Mouse (Mus musculus) stomach, postnatal 0 days (tissue): ENCODE measurements at regions not wholly inside any gene's neighbourhood (a gene's known extent, or its start where the extent isn't known, plus 50 kb on each side); places are given as distances from the start of the nearest gene placed in this dataset.

Experiments
- ATAC-seq: fragments of 200-750 bp; cut with Nextera tagmentation; 2 replicates; pipeline ENCODE4 v1.8.0; 2017; ENCODE audit not compliant: low FRiP score, low TSS enrichment
- DNase-seq: peaks from one replicate; pipeline ENCODE4 v3.0.0-alpha.2; 2016; ENCODE audit warnings: low spot score
- H3K27ac ChIP-seq: fragments of 300-500 bp; sonication (generic); replicated peaks from 2 replicates; pipeline ENCODE4 v1.5.1; 2014; ENCODE audit warnings: mild to moderate bottlenecking, control low read depth
- H3K27me3 ChIP-seq: fragments of 300-500 bp; sonication (generic); 2 replicates; pipeline ENCODE4 v1.6.1; 2014; ENCODE audit warnings: low read length; ENCODE audit not compliant: control insufficient read depth, insufficient read depth
- H3K36me3 ChIP-seq: fragments of 300-500 bp; sonication (generic); 2 replicates; pipeline ENCODE4 v1.6.1; 2014; ENCODE audit warnings: low read length, mixed read lengths; ENCODE audit not compliant: control insufficient read depth, insufficient read depth
- H3K4me1 ChIP-seq: fragments of 300-500 bp; sonication (generic); replicated peaks from 2 replicates; pipeline ENCODE4 v1.6.1; 2014; ENCODE audit warnings: antibody characterized with exemption; ENCODE audit not compliant: control insufficient read depth, insufficient read depth
- H3K4me2 ChIP-seq: fragments of 300-500 bp; sonication (generic); replicated peaks from 2 replicates; pipeline ENCODE4 v1.6.1; 2014; ENCODE audit warnings: low read depth, mild to moderate bottlenecking, control low read depth, moderate library complexity
- H3K4me3 ChIP-seq: fragments of 300-500 bp; sonication (generic); 2 replicates; pipeline ENCODE4 v1.5.1; 2014; ENCODE audit warnings: low read depth, low read length, control low read depth
- H3K9ac ChIP-seq: fragments of 300-500 bp; sonication (generic); 2 replicates; pipeline ENCODE4 v1.6.1; 2014; ENCODE audit warnings: mild to moderate bottlenecking, low read length, control low read depth, mixed read lengths
- H3K9me3 ChIP-seq: fragments of 300-500 bp; sonication (generic); 2 replicates; pipeline ENCODE4 v1.6.1; 2016; ENCODE audit warnings: low read length; ENCODE audit not compliant: control insufficient read depth
- CTCF ChIP-seq: IDR thresholded peaks from 2 replicates; pipeline ENCODE4 v1.5.1; 2016; ENCODE audit warnings: antibody characterized with exemption, low read depth, mild to moderate bottlenecking, moderate library complexity
- EP300 ChIP-seq: optimal IDR thresholded peaks from 2 replicates; pipeline ENCODE3; 2016; ENCODE audit warnings: antibody characterized with exemption
- WGBS: fragments of 180-500 bp; shearing (Covaris S2); extraction: QIAGEN DNeasy Blood & Tissue Kit; methylation state at CpG from one replicate; pipeline ENCODE4 v1.1.7; 2014; 5-methylcytosine and 5-hydroxymethylcytosine counted together

DNA sequence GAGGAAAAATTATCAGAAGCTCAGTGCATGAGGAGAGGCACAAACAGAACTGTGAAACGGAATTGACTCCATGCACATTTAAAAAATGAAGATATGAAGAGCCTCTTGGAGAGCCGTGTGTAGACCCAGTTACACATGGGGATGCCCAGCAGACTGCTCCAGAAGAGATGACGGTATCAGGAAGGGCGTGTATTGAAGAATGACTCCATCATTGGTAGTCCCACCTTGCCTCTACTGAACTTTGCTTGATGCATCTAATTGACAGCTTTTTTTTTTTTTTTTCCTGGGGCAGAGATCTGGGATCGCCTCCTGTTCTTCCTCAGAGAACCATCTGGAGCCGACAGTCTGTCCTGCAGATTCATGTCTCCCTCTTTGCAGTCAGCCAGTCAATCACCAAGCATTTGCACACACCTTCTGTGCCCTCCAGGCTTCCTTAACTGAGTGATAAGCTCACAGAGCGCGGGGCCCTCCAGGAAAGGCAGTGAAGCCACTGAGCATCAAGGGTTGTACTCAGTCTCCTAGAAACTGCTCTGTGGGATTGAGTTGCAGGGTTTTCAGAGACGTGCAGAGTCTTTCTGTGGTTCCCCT lies 57.6 kb upstream of the D1Pas1 start:
- TF ChIP-seq EP300 = no peak
- no peak for TF ChIP-seq CTCF
- WGBS = 81% methylated on average over 9 of the region's 9 CpGs
- Histone ChIP-seq H3K4me3 (no peak overlapping the region), H3K9me3 (no peaks in the 10 kb centered on the region), H3K36me3 (no peaks in the 10 kb centered on the region), H3K9ac (no peak overlapping the region), H3K4me2 (no peak overlapping the region), H3K27ac (no peak overlapping the region), H3K4me1 (no peaks in the 10 kb centered on the region), H3K27me3 (no peaks in the 10 kb centered on the region)
- no peak for DNase-seq
- ATAC-seq = no peak

GRCm38 (mm10) chr1:186909073-186909472 lies 58.1 kb upstream of the D1Pas1 start:
- H3K4me3 ChIP-seq = no peak overlapping the region
- no peak overlapping the region for H3K9ac ChIP-seq
- H3K27me3 ChIP-seq = no peaks in the 10 kb centered on the region
- no peak overlapping the region for H3K4me2 ChIP-seq
- no peaks in the 10 kb centered on the region for H3K36me3 ChIP-seq
- no peak overlapping the region for H3K27ac ChIP-seq
- no peak for ATAC-seq
- TF ChIP-seq EP300 = no peak
- no peak for TF ChIP-seq CTCF
- no peak for DNase-seq
- 84% methylated on average over 9 of the region's 9 CpGs for WGBS
- H3K9me3 ChIP-seq = no peaks in the 10 kb centered on the region
- no peaks in the 10 kb centered on the region for H3K4me1 ChIP-seq

DNA sequence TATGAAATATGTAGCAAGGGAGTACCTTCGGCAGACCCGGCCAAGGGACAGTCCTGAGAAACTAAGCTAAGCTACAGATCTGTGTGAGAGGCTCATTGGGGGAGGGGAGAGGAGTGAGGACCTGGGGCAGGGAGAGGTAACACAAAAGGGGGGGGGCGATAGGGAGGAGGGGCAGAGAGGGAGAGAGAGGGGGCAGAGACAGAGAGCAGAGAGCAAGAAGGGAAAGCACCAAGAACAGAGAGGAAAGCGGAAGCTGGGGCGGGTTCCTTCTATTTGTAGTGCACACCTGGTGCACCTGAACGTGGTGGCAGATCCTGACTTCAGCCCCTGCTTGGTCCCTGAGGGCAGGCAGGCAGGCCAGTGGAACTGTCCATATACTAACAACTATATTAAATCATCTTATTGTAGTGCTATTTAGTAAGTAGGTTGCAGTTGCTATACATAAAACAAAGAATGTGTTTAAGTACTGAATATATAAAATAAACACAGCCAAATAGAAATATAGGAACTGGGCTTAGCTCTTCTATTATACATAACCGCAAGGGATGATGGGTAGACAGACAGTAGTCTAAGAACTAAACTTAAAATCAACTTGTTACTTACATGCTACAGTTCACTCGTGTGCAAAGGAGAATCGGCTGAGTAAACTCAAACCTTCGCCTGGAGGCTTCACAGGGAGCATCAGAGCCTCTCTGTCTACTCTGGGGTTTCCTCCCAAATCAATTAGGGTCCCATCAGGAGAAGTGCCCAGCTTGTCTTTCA lies 59.6 kb upstream of the D1Pas1 start:
- TF ChIP-seq EP300 = no peak
- TF ChIP-seq CTCF = no peak
- Histone ChIP-seq H3K27me3 (no peaks in the 10 kb centered on the region), H3K4me2 (no peak overlapping the region), H3K4me3 (no peak overlapping the region), H3K9ac (no peak overlapping the region), H3K27ac (no peak overlapping the region), H3K4me1 (no peaks in the 10 kb centered on the region), H3K9me3 (no peaks in the 10 kb centered on the region), H3K36me3 (no peaks in the 10 kb centered on the region)
- 73% methylated on average over 9 of the region's 10 CpGs for WGBS
- DNase-seq (no peak), ATAC-seq (no peak)

GRCm38 (mm10) chr1:186905942-186906341 lies 61.3 kb upstream of the D1Pas1 start:
- no peak overlapping the region for H3K9ac ChIP-seq
- H3K4me1 ChIP-seq = no peaks in the 10 kb centered on the region
- H3K27me3 ChIP-seq = no peaks in the 10 kb centered on the region
- no peak overlapping the region for H3K4me3 ChIP-seq
- DNase-seq (no peak), ATAC-seq (no peak)
- no peak for TF ChIP-seq EP300
- TF ChIP-seq CTCF = no peak
- no peaks in the 10 kb centered on the region for H3K9me3 ChIP-seq
- 88% methylated on average over 7 of the region's 7 CpGs for WGBS
- no peak overlapping the region for H3K4me2 ChIP-seq
- H3K27ac ChIP-seq = no peak overlapping the region
- H3K36me3 ChIP-seq = no peaks in the 10 kb centered on the region

DNA sequence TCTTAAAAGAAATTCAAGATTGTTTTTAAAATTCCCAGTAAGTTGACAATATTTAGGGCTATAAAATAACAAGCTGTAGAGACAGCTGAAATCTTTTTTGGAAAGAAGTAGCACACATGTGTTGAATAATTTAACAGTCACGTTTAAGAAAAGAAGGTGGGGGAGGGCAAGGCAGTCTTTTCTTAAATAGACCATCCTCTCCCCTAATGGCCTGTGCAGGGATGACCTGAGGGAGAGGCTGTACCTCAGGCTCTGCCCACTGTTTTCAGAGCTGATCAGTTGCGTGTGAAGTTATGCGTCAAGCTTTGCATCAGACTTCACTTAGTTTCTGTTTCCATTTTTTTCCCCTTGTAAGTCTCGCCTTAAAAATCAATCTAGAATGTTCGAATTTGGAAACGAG lies 65.7 kb upstream of the D1Pas1 start:
- Histone ChIP-seq H3K4me1 (no peaks in the 10 kb centered on the region), H3K36me3 (no peaks in the 10 kb centered on the region), H3K27ac (no peak overlapping the region), H3K9me3 (no peaks in the 10 kb centered on the region), H3K4me3 (no peak overlapping the region), H3K27me3 (no peaks in the 10 kb centered on the region), H3K9ac (no peak overlapping the region), H3K4me2 (no peak overlapping the region)
- no peak for DNase-seq
- TF ChIP-seq EP300 = no peak
- no peak for TF ChIP-seq CTCF
- no peak for ATAC-seq
- 77% methylated on average over 6 of the region's 6 CpGs for WGBS

GRCm38 (mm10) chr1:186898203-186898602 lies 69.0 kb upstream of the D1Pas1 start:
- DNase-seq = no peak
- H3K4me3 ChIP-seq = no peak overlapping the region
- no peak overlapping the region for H3K4me2 ChIP-seq
- no peaks in the 10 kb centered on the region for H3K4me1 ChIP-seq
- no peaks in the 10 kb centered on the region for H3K36me3 ChIP-seq
- no peak for ATAC-seq
- WGBS = 76% methylated on average over 8 of the region's 8 CpGs
- H3K27ac ChIP-seq = no peak overlapping the region
- no peaks in the 10 kb centered on the region for H3K9me3 ChIP-seq
- no peak overlapping the region for H3K9ac ChIP-seq
- no peaks in the 10 kb centered on the region for H3K27me3 ChIP-seq
- TF ChIP-seq CTCF (no peak), EP300 (no peak)
